Comparison of ENCODE assay signal across 8 mouse cellular contexts in genomic region chr7:100894057-100894832, GRCm38 (mm10). TPM values are rescaled to one million over a fixed set of nuclear protein-coding genes. Genes with fewer than 3 reads are reported as not detected.
A peak's percentile ranks its signal among the peaks of the same experiment; 100 is the strongest.
DNase-seq lines count a peak whose midpoint lies in the region; ATAC-seq lines count a peak whose summit lies in the region.

No protein-coding gene starts in this region.

- peak overlapping the region; percentile 51 for H3K4me3 ChIP-seq in embryonic facial prominence, embryonic 15.5 days (replicated peaks)
- peak overlapping the region; percentile 57 for H3K4me3 ChIP-seq in hindbrain, embryonic 13.5 days
- H3K4me3 ChIP-seq in limb, embryonic 11.5 days (ENCODE audit: low read depth, low read length): peak overlapping the region; percentile 45
- H3K4me3 ChIP-seq in neural tube, embryonic 14.5 days (ENCODE audit: low read depth, low read length): peak overlapping the region; percentile 56

- peak; percentile 69 for ATAC-seq in embryonic facial prominence, embryonic 15.5 days (ENCODE audit: insufficient number of reproducible peaks, low FRiP score, low TSS enrichment, low read depth)
- ATAC-seq in hindbrain, embryonic 13.5 days (ENCODE audit: low FRiP score): peak; percentile 78
- ATAC-seq in limb, embryonic 11.5 days (ENCODE audit: insufficient number of reproducible peaks, low FRiP score, low TSS enrichment, low read depth): peak; percentile 58
- ATAC-seq in neural tube, embryonic 14.5 days (ENCODE audit: low read depth): peak; percentile 84

- peak overlapping the region; percentile 80 for H3K4me2 ChIP-seq in embryonic facial prominence, embryonic 15.5 days (replicated peaks)
- H3K4me2 ChIP-seq in hindbrain, embryonic 13.5 days: peak overlapping the region; percentile 87
- H3K4me2 ChIP-seq in limb, embryonic 11.5 days (ENCODE audit: low read depth, severe bottlenecking): peak overlapping the region; percentile 96
- peak overlapping the region; percentile 83 for H3K4me2 ChIP-seq in neural tube, embryonic 14.5 days (ENCODE audit: low read depth, low read length)

- peaks cover 23% of the 10 kb centered on the region for H3K36me3 ChIP-seq in embryonic facial prominence, embryonic 15.5 days
- peaks cover 12% of the 10 kb centered on the region for H3K36me3 ChIP-seq in hindbrain, embryonic 13.5 days
- H3K36me3 ChIP-seq in limb, embryonic 11.5 days (ENCODE audit: control insufficient read depth, insufficient read depth, low read length): peaks cover 6% of the 10 kb centered on the region; the same call in 1 of the 2 replicates
- H3K36me3 ChIP-seq in neural tube, embryonic 14.5 days (ENCODE audit: control insufficient read depth, insufficient read depth, low read length): no peaks in the 10 kb centered on the region

- peaks cover 38% of the 10 kb centered on the region for H3K4me1 ChIP-seq in embryonic facial prominence, embryonic 15.5 days
- peaks cover 34% of the 10 kb centered on the region for H3K4me1 ChIP-seq in hindbrain, embryonic 13.5 days (replicated peaks)
- H3K4me1 ChIP-seq in limb, embryonic 11.5 days (ENCODE audit: control insufficient read depth, insufficient read depth, low read length): peaks cover 17% of the 10 kb centered on the region
- H3K4me1 ChIP-seq in neural tube, embryonic 14.5 days (ENCODE audit: control insufficient read depth, insufficient read depth, low read length): peaks cover 16% of the 10 kb centered on the region

- no peaks in the 10 kb centered on the region for H3K9me3 ChIP-seq in embryonic facial prominence, embryonic 15.5 days (replicated peaks)
- no peaks in the 10 kb centered on the region for H3K9me3 ChIP-seq in hindbrain, embryonic 13.5 days
- H3K9me3 ChIP-seq in limb, embryonic 11.5 days (ENCODE audit: control insufficient read depth, low read length): no peaks in the 10 kb centered on the region
- H3K9me3 ChIP-seq in neural tube, embryonic 14.5 days (ENCODE audit: control insufficient read depth, low read length): no peaks in the 10 kb centered on the region

- no peak overlapping the region for H3K27ac ChIP-seq in embryonic facial prominence, embryonic 15.5 days (replicated peaks)
- H3K27ac ChIP-seq in hindbrain, embryonic 13.5 days: peak overlapping the region; percentile 73
- no peak overlapping the region; the same call in 1 of the 2 replicates for H3K27ac ChIP-seq in limb, embryonic 11.5 days (replicated peaks; ENCODE audit: low read depth, low read length)
- peak overlapping the region; percentile 62; the same call in 1 of the 2 replicates for H3K27ac ChIP-seq in neural tube, embryonic 14.5 days (ENCODE audit: low read depth, low read length)

- peak; percentile 52 for DNase-seq in gastrocnemius, postnatal 10 days
- DNase-seq in gastrocnemius, postnatal 25 days: no peak
- DNase-seq in adrenal gland, postnatal 14 days: peak; percentile 79
- DNase-seq in limb, embryonic 11.5 days (ENCODE audit: low spot score): peak; percentile 48
- DNase-seq in urinary bladder, postnatal 10 days (ENCODE audit: low spot score): no peak

- H3K9ac ChIP-seq in embryonic facial prominence, embryonic 15.5 days: peak overlapping the region; percentile 56
- peak overlapping the region; percentile 82 for H3K9ac ChIP-seq in hindbrain, embryonic 13.5 days
- peak overlapping the region; percentile 53 for H3K9ac ChIP-seq in limb, embryonic 11.5 days (ENCODE audit: low read length)
- peak overlapping the region; percentile 78 for H3K9ac ChIP-seq in neural tube, embryonic 14.5 days (replicated peaks; ENCODE audit: low read depth, low read length)

- no peaks in the 10 kb centered on the region for H3K27me3 ChIP-seq in embryonic facial prominence, embryonic 15.5 days
- H3K27me3 ChIP-seq in hindbrain, embryonic 13.5 days: no peaks in the 10 kb centered on the region
- H3K27me3 ChIP-seq in limb, embryonic 11.5 days (ENCODE audit: control insufficient read depth, insufficient read depth, low read length): no peaks in the 10 kb centered on the region
- H3K27me3 ChIP-seq in neural tube, embryonic 14.5 days (ENCODE audit: control insufficient read depth, insufficient read depth, low read length): no peaks in the 10 kb centered on the region

- 4% methylated on average over 49 of the region's 53 CpGs for WGBS in embryonic facial prominence, embryonic 15.5 days
- 4% methylated on average over 50 of the region's 53 CpGs for WGBS in hindbrain, embryonic 13.5 days
- 3% methylated on average over 53 of the region's 53 CpGs for WGBS in limb, embryonic 11.5 days
- 4% methylated on average over 48 of the region's 53 CpGs for WGBS in neural tube, embryonic 14.5 days

RNA-seq across cellular contexts. Expression of gene Relt, which starts 31.0 kb away (rescaled TPM):
- total RNA-seq in gastrocnemius, postnatal 10 days (2021): 10 to 100 TPM; 14.8 to 19.3 TPM
- 10 to 100 TPM; 11.3 to 13.4 TPM for total RNA-seq in gastrocnemius, postnatal 25 days (2021)
- total RNA-seq in adrenal gland, postnatal 14 days (2021): 3.1 and 5.8 TPM in 2 replicates
- polyA plus RNA-seq in embryonic facial prominence, embryonic 15.5 days (2015; fragmentation: Nextera tagmentation; extraction: Ambion mirVana): 3.5 and 4.2 TPM in 2 replicates
- polyA plus RNA-seq in hindbrain, embryonic 13.5 days (2015; fragmentation: Nextera tagmentation; extraction: Ambion mirVana): 4.3 and 4.8 TPM in 2 replicates
- 2.6 and 4.1 TPM in 2 replicates for polyA plus RNA-seq in limb, embryonic 11.5 days (2014; fragmentation: Nextera tagmentation; extraction: Ambion mirVana)
- polyA plus RNA-seq in neural tube, embryonic 14.5 days (2014; fragmentation: Nextera tagmentation; extraction: Ambion mirVana): 4.1 and 4.5 TPM in 2 replicates

RNA-seq across cellular contexts. Expression of gene Arhgef17, which starts 37.7 kb away (rescaled TPM):
- 10 to 100 TPM; 29.6 to 35.5 TPM for total RNA-seq in gastrocnemius, postnatal 10 days (2021)
- total RNA-seq in gastrocnemius, postnatal 25 days (2021): 10 to 100 TPM; 16.4 to 20.8 TPM
- 43.9 and 47.2 TPM in 2 replicates for total RNA-seq in adrenal gland, postnatal 14 days (2021)
- polyA plus RNA-seq in embryonic facial prominence, embryonic 15.5 days (2015; fragmentation: Nextera tagmentation; extraction: Ambion mirVana): 8.7 and 10.5 TPM in 2 replicates
- 7.2 and 7.7 TPM in 2 replicates for polyA plus RNA-seq in hindbrain, embryonic 13.5 days (2015; fragmentation: Nextera tagmentation; extraction: Ambion mirVana)
- 12.6 and 13.6 TPM in 2 replicates for polyA plus RNA-seq in limb, embryonic 11.5 days (2014; fragmentation: Nextera tagmentation; extraction: Ambion mirVana)
- polyA plus RNA-seq in neural tube, embryonic 14.5 days (2014; fragmentation: Nextera tagmentation; extraction: Ambion mirVana): 12.1 and 12.7 TPM in 2 replicates

Comparison
In these comparisons a context has a peak if more than half of its experiments do, and no peak if none do; other contexts are left out.
1. DNase-seq: peak in gastrocnemius, postnatal 10 days (single experiment), adrenal gland, postnatal 14 days (single experiment) and limb, embryonic 11.5 days (single experiment); none in gastrocnemius, postnatal 25 days (single experiment) and urinary bladder, postnatal 10 days (single experiment).
2. H3K27ac ChIP-seq: peak in hindbrain, embryonic 13.5 days (single experiment) and neural tube, embryonic 14.5 days (single experiment); none in embryonic facial prominence, embryonic 15.5 days (single experiment) and limb, embryonic 11.5 days (single experiment).
3. Peak in every context shown above with its lines, with median percentiles within 50 percentile points of each other: ATAC-seq, H3K4me2 ChIP-seq, H3K4me3 ChIP-seq and H3K9ac ChIP-seq.